Mouse (Mus musculus) megakaryocyte, embryonic 14.5 days (primary cell): ENCODE results near the gene Ccdc81.

Experiments
- FLI1 ChIP-seq: IDR thresholded peaks from 2 replicates; pipeline ENCODE4 v1.6.1; 2012; ENCODE audit warnings: low read length, inconsistent platforms, mixed read lengths
- GATA1 ChIP-seq: IDR thresholded peaks from 3 replicates; pipeline ENCODE4 v1.6.1; 2012; ENCODE audit warnings: mixed read lengths, low read length, inconsistent platforms, borderline replicate concordance

DNA sequence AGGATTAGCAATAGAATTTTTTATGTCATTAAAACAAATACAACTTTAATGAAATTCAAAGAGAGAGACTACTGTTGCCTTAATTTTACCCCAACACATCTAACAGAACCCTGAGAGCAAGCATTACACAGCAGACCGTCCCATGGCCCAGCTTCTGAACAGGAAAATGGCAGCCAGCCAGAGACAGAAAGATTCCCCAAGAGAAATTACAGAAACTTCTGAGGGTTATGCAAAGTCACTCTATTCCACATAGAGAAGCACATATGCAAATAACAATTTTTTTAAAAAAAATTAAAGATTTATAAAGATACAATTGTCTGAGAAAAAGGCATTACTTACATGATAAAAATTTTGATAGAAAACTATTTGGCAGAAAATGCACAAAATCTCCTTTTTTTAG lies 23.7 kb downstream of the Ccdc81 start:
- TF ChIP-seq GATA1 (no peak), FLI1 (no peak)
